Mouse (Mus musculus): Measurements from ENCODE around the gene Zfhx3.

Zfhx3 gene

DNA sequence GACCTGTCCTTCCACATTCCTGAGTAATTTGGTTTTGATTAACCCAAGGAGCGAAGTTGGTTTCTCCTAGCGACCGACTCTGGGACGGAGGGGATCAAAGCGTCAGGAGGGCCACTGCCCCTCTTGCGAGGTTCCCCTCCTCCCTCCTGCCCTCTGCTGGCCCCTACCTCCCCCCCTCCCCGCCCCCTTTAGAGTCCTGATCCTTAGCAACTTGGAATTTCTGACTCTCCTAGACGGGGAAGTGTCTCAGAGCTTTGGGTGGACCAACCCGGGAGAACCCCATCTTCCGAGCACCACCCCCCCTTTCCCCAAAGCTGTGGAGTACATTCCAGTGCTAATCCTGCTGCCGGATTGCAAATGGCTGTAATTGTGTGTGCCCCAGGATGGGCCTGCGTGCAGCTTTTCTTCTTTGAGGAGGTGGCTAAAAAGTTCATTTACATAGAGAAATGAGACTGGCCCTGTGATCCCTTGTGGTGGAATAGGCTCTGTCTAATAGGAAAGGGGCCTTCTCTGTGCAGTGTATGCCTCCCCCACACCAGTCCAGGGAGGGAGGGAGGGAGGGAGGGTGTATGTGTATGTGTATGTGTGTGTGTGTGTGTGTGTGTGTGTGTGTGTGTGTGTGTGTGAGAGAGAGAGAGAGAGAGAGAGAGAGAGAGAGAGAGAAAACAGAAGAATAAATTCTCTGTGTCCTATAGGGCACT is 784.2 kb downstream of the Zfhx3 start:
- DNase-seq, result no peak

DNA sequence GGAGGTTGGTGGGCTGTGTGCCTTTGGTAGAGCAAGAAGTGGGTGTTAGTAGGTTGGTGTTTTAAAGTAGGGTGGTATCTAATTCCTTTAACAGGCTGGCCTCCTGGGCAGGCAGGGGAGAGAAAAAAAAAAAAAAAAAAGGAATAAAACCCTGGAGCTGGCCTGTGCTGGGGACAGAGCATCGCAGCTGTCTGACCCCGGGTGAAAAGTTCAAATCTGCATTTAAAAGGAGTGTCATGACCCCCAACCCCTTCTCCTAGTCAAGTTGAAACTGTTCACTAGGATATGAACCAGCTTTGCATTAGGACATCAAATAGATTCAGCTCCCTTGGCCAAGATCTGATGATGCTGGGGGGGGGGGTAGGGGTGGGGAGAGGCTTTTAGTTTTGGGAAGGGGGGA is 786.7 kb downstream of the Zfhx3 start:
- DNase-seq, result no peak

DNA sequence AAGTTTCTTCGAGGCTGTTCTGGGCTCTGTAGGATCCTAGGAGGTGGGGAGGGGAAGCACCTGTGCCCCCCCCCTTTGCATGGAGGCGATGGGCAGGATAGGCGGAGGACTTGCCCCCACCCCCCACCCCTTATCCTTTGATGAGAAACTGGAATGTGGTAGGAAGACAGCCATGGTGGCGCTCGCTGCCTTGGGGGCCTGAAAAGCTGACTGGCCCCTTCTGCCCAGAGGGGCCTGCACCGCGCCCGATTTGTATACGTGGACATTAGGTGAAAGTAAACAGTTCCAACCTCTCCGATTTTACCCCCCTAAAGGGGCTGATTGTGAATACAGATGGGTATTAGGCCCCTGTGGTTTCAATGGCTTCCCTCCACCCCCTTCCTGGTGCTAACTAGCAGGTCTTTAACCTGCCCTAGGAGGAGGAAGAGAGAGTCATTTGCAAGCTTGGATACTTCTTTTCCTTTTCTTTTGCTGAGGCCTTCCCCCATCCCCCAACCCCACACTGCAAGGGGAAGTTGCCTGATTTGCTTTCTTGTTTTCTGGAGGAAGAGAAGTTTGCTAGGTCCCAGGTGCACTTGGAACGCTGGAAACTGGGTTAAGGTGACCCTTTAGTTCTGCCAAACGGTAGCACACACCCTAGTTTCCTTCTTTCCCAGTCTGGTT is 787.4 kb downstream of the Zfhx3 start:
- DNase-seq, result no peak

DNA sequence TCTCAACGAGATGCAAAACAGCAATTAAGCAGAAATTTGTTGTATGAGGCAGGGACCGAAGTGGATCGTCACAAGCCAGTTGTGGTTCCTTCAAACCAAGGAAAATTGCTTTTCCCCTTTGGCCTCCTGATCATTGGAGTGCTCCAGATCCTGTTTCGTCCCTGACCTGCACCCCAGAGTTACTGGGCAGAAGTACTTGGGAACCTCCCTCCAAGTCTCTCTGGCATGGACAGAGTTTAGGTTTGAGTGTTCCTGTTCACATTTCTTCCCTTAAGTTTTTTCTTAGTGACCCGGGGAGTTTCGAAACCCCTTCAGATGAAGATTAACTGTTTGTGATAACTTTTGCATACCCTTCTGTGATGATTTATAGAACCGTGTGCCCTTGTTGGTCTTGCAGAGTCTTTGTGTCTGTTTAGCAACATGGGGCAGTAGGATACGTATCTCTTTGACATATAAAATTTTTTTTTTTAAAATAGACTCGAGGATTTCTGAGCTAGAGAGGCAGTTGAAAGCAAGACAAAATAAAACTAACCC is 788.5 kb downstream of the Zfhx3 start:
- DNase-seq, result no peak

DNA sequence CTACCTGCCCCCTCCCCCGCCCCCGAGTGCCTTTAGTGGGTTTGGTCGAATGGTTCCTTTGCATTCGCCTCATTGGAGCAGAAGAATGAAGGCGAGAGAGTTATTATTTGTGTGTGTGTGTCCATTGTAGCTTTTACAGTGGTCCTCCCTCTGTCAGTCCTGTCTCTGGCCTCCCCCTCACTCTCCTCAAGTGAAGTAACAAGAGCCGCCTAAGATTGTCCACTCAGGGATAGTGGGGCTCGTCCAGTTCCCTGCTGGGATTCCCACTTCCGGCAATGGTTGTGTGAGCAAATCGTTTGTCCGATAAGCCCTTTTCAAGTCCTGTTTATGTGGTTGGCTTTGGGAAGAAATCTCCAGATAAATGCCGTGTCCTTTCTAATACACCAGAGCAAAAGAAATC is 790.1 kb downstream of the Zfhx3 start:
- no peak for DNase-seq

DNA sequence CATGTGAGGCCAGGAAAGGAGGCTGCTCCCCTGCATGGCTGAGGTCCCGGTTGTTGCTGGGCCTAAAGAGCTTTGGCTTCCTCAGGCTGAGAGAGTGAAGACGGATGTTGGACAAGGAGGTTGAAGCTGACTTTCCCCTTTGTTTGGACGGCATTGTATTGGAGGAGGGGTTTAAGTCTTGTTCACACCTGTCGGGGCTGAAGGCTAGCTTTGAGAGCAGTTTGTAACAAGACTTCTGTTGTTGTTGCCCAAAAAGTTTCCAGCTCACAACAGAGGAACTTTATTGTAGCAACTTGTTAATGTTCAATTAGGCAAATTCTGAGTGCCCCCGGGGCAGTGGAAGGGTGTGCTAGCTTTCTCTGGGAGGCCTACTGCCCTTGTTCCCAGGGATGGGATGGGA is 790.9 kb downstream of the Zfhx3 start:
- peak in 1 of 2 experiments; percentile 26 for DNase-seq

DNA sequence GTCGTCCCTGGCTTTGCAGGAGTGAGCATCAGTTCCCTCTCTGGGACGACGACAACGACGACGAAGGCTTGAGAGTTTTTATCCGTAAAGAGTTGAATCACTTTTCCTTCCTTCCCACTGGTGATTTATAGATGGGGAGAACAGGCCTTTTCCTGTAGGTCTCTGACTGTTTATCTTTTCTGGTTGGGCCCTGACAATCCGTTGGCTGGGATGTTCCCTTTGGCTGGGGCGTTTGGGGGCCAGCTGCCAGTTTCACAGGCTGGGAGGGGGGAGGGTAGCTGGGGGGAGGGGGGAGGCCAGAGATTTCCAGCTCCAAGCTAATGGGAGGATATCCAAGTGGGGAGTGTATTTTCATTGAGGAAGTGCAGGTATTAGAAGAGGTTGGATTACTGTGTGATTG is 794.0 kb downstream of the Zfhx3 start:
- peak; percentile 51 to 58 for DNase-seq

DNA sequence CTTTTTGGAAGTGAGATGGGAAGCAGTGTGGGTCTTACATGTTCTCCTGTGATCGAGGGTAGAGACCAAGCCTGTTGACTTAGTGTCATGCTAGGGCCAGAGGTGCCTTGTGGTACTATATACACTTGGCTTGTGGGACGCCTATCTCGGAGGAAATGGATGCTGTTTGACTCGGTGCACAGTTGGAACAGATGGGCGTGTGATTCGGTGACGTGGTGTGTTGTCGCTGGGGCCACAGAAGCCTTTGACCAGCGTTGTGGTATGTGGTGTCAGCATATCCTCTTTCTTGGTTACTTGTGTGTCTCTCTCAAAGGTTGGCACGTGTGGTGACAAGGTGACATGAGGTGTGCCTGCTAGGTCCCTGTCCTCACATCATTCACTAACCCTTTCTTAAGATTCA is 795.7 kb downstream of the Zfhx3 start:
- DNase-seq, result no peak

DNA sequence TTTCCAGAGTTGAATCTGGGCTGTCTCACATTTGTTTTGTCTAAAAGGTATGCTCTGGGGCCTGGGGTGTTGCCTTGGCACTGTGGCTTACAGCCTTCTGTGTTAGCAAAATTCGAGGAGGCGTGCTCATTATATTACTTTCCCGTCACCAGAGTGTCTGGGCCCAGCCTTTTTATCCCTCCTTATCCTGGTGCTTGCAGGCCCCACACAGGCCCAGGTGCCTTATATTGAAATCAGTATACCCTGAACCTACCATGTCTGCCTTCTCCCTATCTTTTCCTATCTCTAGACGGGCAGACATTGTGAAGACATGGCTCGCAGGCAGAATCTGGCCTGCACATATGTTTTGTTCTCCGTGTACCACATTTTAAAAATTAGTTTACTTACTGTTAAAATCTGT is 797.1 kb downstream of the Zfhx3 start:
- no peak for DNase-seq

DNA sequence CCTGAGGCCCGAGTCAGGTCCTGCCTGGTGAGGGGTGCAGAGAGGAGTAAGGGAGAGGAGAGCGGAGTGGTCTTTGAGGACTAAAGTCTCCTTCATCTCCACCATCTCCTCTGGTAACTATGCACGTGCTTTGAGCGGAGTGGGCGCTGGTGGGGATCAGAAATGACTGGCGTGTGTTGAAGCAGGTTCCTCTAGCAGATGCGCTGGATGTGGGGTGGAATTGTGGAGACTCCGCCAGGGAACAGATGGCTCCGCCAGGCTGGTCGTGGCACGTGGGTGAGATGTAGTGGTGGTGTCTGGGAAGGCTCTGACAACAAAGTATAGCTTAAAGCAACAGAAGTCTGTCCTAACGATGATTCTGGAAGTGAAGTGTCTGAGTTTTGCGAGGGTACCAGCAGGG is 798.0 kb downstream of the Zfhx3 start:
- no peak for DNase-seq

DNA sequence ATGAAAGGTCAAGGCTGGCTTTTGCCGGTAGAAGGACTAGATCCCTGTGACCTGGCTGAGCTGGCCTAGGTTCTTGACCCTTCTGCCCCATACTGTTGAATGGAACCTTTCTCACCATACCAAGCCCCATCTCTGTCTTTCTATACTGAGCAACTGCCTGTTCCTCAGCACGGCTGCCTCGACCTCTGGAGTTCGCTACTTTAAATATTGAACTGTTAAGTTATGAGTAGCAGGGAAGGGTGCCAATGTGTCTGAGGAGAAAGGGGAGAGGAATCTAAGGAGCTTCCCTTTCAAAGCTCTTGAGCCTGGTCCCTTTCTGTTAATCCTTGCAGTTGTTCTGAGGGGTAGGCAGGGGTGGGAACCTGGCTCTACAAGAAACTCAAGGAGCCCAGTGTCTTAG is 799.2 kb downstream of the Zfhx3 start:
- DNase-seq, result no peak

DNA sequence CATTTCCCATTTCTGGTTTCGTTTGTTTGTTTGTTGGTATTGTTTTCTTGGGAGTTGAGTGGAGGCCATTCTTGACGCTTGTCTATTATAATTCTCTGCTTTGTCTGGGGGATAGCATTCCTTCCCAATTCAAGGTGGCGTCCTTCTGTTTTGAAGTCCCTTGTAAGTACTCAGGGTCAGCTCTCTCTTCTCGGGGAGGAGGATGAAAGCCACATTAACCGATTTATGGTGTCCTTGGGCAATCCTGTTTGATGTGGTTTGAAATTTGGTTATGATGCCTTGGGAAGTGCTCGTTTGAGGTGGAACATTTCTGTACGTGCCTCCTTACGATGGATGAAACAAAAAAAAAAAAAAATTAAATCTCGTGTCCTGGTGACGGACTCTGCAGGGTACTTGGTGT is 800.0 kb downstream of the Zfhx3 start:
- no peak for DNase-seq

DNA sequence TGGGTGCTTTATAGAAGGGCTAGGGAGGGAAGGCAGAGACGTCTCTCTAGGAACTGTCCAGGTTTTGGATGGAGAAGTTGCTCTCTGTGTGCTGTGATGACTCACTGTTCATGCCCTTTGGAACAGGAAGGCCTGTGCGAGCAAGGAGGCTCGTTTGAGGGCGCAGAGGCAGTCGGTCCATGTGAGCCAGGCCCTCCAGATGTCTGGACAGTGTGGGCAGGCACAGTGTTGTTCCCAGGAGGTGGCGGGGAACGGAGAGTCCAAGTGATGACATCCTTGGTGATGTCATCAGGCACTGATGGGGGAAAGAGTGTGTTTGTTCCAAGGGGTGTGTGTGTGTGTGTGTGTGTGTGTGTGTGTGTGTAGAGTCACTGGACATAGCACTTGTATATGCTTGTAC is 800.8 kb downstream of the Zfhx3 start:
- no peak for DNase-seq

DNA sequence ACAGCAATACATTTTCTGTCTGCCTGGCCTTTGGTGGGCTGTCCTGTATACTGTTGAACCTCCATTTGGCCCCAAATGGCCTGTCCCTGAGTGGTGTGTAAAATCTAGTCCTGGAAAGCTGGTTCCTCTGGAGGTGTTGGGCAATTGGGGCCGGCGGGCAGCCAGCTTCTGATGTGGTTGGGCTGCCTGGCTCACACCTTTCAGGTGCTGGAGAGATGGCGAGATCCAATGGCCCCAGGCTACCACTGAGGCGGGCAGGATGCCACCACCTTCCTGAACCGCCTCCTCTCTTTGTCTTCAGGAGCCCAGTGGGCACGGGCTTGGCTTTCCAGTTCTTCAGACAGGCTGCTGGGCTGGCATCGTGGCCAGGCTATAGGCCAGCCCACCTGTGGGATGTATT is 803.1 kb downstream of the Zfhx3 start:
- no peak for DNase-seq

DNA sequence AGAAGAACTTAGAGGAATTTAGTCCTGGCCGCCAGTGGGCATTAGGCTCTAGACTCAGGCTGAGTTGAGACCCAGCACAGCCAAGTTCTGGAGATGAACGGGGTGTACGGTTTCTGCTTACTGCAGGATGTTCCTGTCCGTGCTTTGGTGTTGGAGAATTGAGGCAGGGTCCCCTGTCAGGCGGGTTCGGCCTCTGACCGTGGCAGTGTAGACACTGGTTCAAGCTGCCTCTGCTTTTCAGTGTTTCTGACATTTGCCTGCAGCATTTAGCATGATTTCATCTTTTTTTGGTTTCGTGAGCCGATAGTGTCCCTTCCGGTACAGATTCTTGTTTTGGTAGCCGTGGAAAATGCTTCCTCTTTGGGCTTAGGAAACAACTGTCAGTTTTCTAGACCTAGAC is 805.7 kb downstream of the Zfhx3 start:
- DNase-seq, result no peak

DNA sequence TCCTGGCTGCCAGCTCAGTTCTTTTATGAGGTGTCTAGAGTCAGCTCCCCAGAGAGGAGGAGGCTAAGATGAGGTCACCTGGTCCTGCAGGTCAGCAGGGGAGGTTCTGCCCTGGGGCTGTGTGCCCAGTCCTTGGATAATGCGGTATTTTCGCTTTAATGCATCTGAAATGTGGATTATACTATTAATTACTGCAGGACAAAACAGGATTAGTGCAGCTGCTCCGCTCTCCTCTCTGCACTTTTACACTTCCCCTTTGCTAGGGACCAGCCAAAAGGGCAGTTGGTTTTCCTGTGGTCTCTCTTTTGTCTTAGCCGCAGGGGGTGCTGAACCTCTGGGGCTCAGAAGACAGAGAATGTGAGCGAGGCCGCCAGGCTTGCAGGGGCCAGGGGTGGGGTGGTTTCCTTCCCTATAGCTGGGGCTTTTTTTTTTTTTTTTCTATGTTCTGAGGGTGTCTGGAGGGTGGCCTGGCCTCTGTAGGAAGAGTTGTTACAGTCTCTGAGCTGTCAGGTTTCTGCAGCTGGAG is 806.5 kb downstream of the Zfhx3 start:
- no peak for DNase-seq

DNA sequence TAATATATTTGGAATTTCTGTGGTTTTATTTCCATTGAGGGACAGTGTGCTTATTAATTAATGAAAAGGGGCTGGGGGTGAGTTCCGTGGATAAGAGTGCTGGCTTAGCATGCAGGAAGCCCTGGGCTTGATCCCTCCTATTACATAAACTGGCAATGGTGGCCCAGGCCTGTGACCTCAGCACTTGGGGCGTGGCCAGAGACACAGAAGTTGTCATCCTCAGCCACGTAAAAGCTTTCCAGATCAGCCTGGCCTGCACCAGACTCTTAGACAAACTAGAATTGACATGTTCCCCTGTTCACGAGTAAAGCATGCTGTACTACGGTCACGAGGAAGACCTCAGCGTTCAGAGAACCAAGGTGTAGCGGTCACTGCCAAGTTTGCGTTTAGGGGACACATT is 808.4 kb downstream of the Zfhx3 start:
- no peak for DNase-seq

DNA sequence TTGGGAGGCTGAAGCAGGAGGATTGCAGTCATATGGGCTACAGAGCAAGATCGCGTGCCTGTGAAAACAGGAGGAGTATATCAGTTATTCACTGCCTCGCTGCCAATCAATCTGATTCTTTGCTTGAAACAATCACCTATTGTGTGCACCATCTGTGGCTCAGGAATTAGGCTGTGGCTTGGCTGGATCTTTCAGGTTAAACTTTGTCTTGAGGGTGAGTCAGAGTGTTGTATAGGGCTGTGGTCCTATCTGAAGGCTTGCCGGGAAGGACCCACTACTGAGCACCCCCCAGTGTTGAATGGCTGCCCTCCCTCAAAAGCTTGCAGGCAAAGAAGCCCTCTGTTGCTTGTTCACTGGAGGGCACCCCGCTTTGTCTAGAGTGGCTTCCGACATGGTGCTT is 812.1 kb downstream of the Zfhx3 start:
- no peak for DNase-seq

DNA sequence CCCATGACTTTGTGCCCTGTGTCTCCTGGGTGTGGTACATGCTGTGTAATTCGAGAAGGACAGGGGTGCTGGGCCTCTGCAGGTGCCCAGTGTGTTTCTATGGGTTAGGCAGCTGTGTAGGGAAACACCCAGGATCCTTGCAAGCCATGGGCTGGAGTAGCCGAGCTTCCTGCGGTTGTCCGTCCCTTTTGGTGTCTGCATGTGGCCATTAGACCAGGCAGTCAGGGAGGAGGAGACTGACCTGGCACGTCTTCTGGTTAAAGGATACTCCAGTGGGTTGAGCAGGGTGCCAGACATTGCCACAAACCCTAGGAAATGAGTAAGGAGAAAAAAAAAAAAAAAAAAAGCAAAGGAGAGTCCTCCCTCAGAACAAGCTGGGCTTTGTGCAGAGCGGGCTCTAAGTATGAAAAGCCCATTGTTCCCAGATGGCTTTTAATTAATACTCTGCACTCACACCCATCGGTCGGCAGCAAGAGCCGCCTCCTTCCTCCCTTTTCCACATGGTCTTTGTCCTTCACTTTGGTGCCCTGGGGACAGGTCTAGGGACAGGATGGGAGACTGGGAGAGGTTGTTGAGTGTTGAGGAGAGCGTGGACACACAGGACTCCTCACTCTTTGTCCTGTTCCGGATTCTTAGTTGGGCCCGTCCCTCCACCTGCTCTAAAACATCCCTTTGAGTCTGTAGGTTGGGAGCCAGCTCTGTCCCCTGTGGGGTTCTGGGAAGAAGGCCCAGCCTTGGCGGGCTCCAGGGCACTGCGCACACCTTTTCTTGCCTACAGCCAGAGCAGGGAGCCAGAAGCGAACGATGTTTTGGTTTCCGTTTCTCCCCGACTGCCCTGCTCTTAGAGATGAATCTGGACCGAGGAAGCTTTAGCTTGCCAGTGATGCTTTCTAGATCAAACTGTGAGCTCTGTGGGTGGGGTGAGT is 813.2 kb downstream of the Zfhx3 start:
- DNase-seq, result no peak

DNA sequence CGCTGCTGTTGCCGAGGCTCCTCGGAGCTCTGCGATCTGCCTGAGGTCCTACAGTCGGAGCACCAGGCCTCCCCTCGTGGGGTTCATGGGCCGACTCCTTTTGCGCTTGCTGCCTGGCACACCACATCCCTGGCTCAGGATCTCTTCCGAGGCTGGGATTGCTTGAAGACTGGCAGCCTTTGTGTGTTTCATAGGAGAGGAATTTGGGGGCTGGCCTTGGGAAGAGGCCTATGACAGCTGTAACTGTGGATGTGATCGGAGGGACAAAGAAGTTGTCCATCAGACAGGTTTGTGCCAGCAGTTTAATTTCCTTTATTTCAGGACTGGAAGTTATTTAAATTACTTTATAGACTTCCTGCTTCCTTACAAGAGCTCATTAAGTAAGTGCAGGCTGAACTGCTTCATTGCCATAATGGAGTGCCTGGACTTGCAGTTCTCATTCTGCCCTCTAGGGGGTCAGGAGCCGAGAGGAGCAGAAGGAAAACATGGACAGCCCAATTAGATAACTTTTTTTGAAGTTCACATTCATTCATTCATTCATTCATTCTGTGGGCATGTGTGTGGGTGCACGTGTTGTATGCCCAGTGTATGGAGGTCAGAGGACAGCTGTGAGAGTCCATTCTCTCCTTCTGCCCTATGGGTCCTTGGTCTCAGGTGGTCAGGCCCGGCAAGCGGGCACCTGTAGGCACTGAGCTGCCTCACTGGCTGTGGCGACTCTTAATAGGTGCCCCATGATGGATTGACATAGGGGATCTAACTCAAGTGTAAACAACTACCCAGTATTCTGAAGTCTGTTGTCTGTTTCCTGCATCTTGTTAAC is 817.3 kb downstream of the Zfhx3 start:
- peak; percentile 72 to 83 for DNase-seq

DNA sequence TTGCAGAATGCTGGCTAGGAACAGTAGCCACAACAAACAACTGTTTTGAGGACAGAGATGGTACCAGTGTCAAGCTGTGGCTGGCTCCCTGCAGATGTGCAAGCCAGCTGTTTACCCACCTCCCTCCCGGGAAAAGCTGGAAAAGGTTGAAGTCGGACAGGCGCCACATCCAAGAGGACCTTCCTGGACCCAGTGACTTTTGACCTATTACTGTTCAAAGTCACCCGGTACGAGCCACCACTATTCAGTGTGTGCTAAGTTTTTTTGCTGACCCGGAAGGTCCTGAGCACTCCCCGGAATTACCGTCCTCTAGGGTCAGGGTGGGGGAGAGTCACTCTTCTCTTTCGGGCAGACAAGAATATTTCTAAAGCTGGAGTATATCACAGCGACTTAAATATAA is 818.3 kb downstream of the Zfhx3 start:
- DNase-seq, result no peak

DNA sequence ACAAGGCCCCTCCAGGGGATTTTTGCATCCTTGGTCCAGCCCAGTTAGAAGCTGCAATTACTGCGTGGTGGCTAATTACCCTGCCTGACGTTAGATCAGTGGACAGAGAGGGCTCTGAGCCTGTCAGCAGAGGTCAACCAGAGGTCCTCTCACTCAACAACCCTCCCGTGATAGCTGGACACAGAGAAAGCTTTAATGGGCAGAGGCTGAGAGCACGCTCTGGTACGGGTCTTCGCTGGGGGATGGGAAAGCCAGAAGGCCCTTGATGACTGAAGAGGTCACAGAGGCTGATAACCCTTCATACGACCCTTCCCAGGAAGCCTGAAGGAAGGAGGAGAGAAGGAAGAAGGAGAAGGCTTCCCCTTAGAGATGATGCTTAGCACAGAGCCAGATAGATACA is 820.1 kb downstream of the Zfhx3 start:
- no peak for DNase-seq

Data from kidney, postnatal 25 days (tissue).